Mouse (Mus musculus) forebrain, embryonic 15.5 days (tissue): Measurements from ENCODE around the gene Fkbp8. TPM values are rescaled to one million over a fixed set of nuclear protein-coding genes. Genes with fewer than 3 reads are reported as not detected.

Experiments
- ATAC-seq: fragments of 200-750 bp; cut with Nextera tagmentation; replicated peaks from 2 replicates; pipeline ENCODE4 v1.8.0; 2017; ENCODE audit warnings: mild to moderate bottlenecking, moderate TSS enrichment, moderate library complexity
- H3K27ac ChIP-seq: fragments of 300-500 bp; sonication (generic); replicated peaks from 2 replicates; pipeline ENCODE4 v1.5.1; 2015; ENCODE audit warnings: mild to moderate bottlenecking, inconsistent platforms
- H3K27me3 ChIP-seq: fragments of 300-500 bp; sonication (generic); 2 replicates; pipeline ENCODE4 v1.6.1; 2015; ENCODE audit warnings: inconsistent platforms
- H3K36me3 ChIP-seq: fragments of 300-500 bp; sonication (generic); 2 replicates; pipeline ENCODE4 v1.6.1; 2015; ENCODE audit warnings: mild to moderate bottlenecking, inconsistent platforms
- H3K4me1 ChIP-seq: fragments of 300-500 bp; sonication (generic); 2 replicates; pipeline ENCODE4 v1.6.1; 2015; ENCODE audit warnings: inconsistent platforms
- H3K4me2 ChIP-seq: fragments of 300-500 bp; sonication (generic); replicated peaks from 2 replicates; pipeline ENCODE4 v1.6.1; 2015; ENCODE audit warnings: mild to moderate bottlenecking, inconsistent platforms
- H3K4me3 ChIP-seq: fragments of 300-500 bp; sonication (generic); 2 replicates; pipeline ENCODE4 v1.5.1; 2015; ENCODE audit warnings: mild to moderate bottlenecking, inconsistent platforms
- H3K9ac ChIP-seq: fragments of 300-500 bp; sonication (generic); replicated peaks from 2 replicates; pipeline ENCODE4 v1.6.1; 2015; ENCODE audit warnings: mild to moderate bottlenecking, inconsistent platforms
- H3K9me3 ChIP-seq: fragments of 300-500 bp; sonication (generic); 2 replicates; pipeline ENCODE4 v1.6.1; 2016; ENCODE audit warnings: inconsistent platforms
- WGBS: fragments of 180-500 bp; shearing (Covaris S2); methylation state at CpG from one replicate; pipeline ENCODE4 v1.1.7; 2015; ENCODE audit warnings: mixed read lengths; 5-methylcytosine and 5-hydroxymethylcytosine counted together
- polyA plus RNA-seq: library from polyadenylated mRNA; unstranded; fragments of >200 nt; fragmentation: Nextera tagmentation; extraction: Ambion mirVana; gene quantifications from 2 replicates; pipeline ENCODE4 v1.2.1, GENCODE M21; 2015

Fkbp8 gene
- polyA plus RNA-seq, 1 experiment from 2014 or later: 433 TPM

- peaks cover 32% of the 10 kb centered on the region for H3K36me3 ChIP-seq
- H3K9ac ChIP-seq: peak overlapping the region; percentile 39
- no peaks in the 10 kb centered on the region for H3K9me3 ChIP-seq
- H3K27me3 ChIP-seq: no peaks in the 10 kb centered on the region
- peak overlapping the region; percentile 97 for H3K27ac ChIP-seq
- H3K4me3 ChIP-seq: peak overlapping the region; percentile 90
- peaks cover 31% of the 10 kb centered on the region for H3K4me1 ChIP-seq
- ATAC-seq: peak; percentile 77
- peak overlapping the region; percentile 85 for H3K4me2 ChIP-seq
- under 1% methylated on average over 32 of the region's 32 CpGs for WGBS
These were observed 11.1 kb downstream of the Fkbp8 start for GRCm38 (mm10) chr8:70538633-70539076.

- H3K27ac ChIP-seq: peak within 1 kb of the TSS; percentile 97
- H3K36me3 ChIP-seq: peaks cover 26% of the 10 kb centered on the region
- H3K4me2 ChIP-seq: peak within 1 kb of the TSS; percentile 85
- no peaks in the 10 kb centered on the region for H3K9me3 ChIP-seq
- 0% methylated on average over 56 of the region's 58 CpGs for WGBS
- peak within 1 kb of the TSS; percentile 90 for H3K4me3 ChIP-seq
- ATAC-seq: peak; percentile 91
- peaks cover 31% of the 10 kb centered on the region for H3K4me1 ChIP-seq
- no peaks in the 10 kb centered on the region for H3K27me3 ChIP-seq
- H3K9ac ChIP-seq: peak within 1 kb of the TSS; percentile 90
These were observed 11.7 kb downstream of the Fkbp8 start, which contains the start of gene Ell for GRCm38 (mm10) chr8:70539077-70539813. Gene Ell (plus strand): TSS chr8:70539457.

- 19% methylated on average over 4 of the region's 4 CpGs for WGBS
- Histone ChIP-seq H3K9me3 (no peaks in the 10 kb centered on the region), H3K4me1 (peaks cover 31% of the 10 kb centered on the region), H3K9ac (peak overlapping the region; percentile 90), H3K4me2 (peak overlapping the region; percentile 85), H3K27me3 (no peaks in the 10 kb centered on the region), H3K27ac (peak overlapping the region; percentile 97; the same call in 1 of the 2 replicates), H3K4me3 (peak overlapping the region; percentile 90), H3K36me3 (peaks cover 20% of the 10 kb centered on the region)
- no peak for ATAC-seq
These were observed 12.5 kb downstream of the Fkbp8 start for GRCm38 (mm10) chr8:70540013-70540506.

DNA sequence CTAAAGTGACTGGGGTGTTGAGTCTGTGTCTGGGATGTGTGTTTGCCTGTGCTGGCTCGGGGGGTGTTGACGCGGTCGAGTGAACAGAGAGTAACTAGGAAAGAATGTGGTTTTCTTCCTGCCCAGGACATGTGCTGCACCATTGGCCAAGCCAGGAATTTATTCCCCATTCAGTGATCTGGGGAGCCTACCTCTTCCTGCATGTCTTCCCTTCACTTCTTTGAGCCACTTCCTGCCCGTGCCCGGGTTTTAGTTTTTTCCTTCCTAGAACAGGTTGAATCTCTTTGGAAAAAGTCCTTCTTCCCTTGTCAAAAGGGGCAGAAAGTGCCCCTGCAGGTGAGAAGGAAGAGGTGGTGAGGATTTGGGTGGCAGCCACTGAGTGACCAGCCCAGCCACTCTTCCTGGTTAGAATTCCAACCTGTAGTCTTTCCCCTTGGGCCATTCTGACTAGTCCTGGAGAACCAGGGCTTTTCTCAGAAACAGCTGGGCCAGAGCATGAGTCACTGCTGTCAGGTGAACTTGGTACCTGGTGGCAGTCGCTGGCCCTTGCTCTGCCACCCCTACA, 13.1 kb downstream of the Fkbp8 start:
- peak overlapping the region; percentile 85 for H3K4me2 ChIP-seq
- ATAC-seq: no peak
- H3K9ac ChIP-seq: peak overlapping the region; percentile 90
- H3K27ac ChIP-seq: no peak overlapping the region
- WGBS: 54% methylated on average over 7 of the region's 7 CpGs
- no peaks in the 10 kb centered on the region for H3K27me3 ChIP-seq
- peak overlapping the region; percentile 90 for H3K4me3 ChIP-seq
- H3K9me3 ChIP-seq: no peaks in the 10 kb centered on the region
- peaks cover 31% of the 10 kb centered on the region for H3K4me1 ChIP-seq
- H3K36me3 ChIP-seq: peaks cover 15% of the 10 kb centered on the region

DNA sequence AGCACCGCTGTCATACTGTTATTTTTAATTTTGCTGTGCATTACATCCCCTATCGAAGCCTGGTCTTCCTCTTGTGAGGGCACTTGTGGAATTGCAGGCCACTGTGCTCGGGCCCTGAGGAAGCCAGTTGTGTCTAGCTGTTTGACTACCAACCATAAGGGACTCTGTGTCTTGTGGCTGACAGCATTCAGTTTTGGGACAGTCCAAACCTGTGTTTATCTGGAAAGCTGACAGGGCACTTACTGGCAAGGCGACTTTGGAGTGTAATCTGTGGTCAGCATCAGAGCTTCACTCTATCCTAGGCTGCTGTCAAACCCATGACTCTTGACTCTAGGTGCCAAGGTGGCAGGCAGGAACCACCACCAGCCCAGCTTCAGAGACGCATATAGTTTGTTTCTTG, 13.6 kb downstream of the Fkbp8 start:
- 88% methylated on average over 5 of the region's 5 CpGs for WGBS
- no peak overlapping the region; the same call in 1 of the 2 replicates for H3K9ac ChIP-seq

GRCm38 (mm10) chr8:70544200-70544687, 16.7 kb downstream of the Fkbp8 start:
- H3K27ac ChIP-seq: no peak overlapping the region
- no peak overlapping the region for H3K4me3 ChIP-seq
- H3K4me1 ChIP-seq: peaks cover 25% of the 10 kb centered on the region
- no peaks in the 10 kb centered on the region for H3K27me3 ChIP-seq
- no peak for ATAC-seq
- no peak overlapping the region for H3K4me2 ChIP-seq
- WGBS: 81% methylated on average over 6 of the region's 6 CpGs
- no peaks in the 10 kb centered on the region for H3K36me3 ChIP-seq
- no peak overlapping the region for H3K9ac ChIP-seq
- no peaks in the 10 kb centered on the region for H3K9me3 ChIP-seq

More for the DNA sequence above, 13.6 kb downstream of the Fkbp8 start:
- peak overlapping the region; percentile 90; the same call in 1 of the 2 replicates for H3K4me3 ChIP-seq
- H3K27ac ChIP-seq: no peak overlapping the region
- peaks cover 11% of the 10 kb centered on the region for H3K36me3 ChIP-seq
- peaks cover 31% of the 10 kb centered on the region for H3K4me1 ChIP-seq
- no peaks in the 10 kb centered on the region for H3K9me3 ChIP-seq
- H3K4me2 ChIP-seq: peak overlapping the region; percentile 85
- ATAC-seq: no peak
- no peaks in the 10 kb centered on the region for H3K27me3 ChIP-seq

GRCm38 (mm10) chr8:70546412-70546811, 18.9 kb downstream of the Fkbp8 start:
- no peaks in the 10 kb centered on the region for H3K36me3 ChIP-seq
- no peak overlapping the region for H3K4me2 ChIP-seq
- no peak overlapping the region for H3K4me3 ChIP-seq
- 92% methylated on average over 4 of the region's 4 CpGs for WGBS
- no peaks in the 10 kb centered on the region for H3K27me3 ChIP-seq
- H3K9ac ChIP-seq: no peak overlapping the region
- no peak overlapping the region for H3K27ac ChIP-seq
- ATAC-seq: no peak
- H3K9me3 ChIP-seq: no peaks in the 10 kb centered on the region
- H3K4me1 ChIP-seq: peaks cover 10% of the 10 kb centered on the region

DNA sequence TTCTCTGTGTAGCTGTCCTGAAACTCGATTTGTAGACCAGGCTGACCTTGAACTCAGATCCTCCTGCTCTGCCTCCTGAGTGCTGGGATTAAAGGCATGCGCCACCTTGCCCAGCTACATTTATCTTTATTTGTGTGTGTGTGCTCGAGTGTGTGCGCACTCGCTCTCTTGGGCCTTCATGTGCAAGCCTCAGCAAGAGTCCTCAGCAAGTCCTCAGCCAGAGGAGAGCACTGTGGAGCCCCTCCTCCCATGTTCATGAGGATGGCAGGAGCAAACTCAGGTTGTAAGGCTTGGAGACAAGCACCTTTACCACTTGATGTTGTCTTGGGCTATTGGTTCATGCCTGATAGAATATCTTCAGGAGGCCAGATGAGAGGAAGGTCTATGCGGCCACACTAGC, 20.2 kb downstream of the Fkbp8 start:
- Histone ChIP-seq H3K4me3 (no peak overlapping the region), H3K27me3 (no peaks in the 10 kb centered on the region), H3K36me3 (no peaks in the 10 kb centered on the region), H3K9me3 (no peaks in the 10 kb centered on the region), H3K27ac (no peak overlapping the region), H3K4me1 (0 out of 2 replicates have a peak, but pooled peaks cover 4% of the 10 kb centered on the region), H3K4me2 (no peak overlapping the region), H3K9ac (no peak overlapping the region)
- ATAC-seq: no peak
- 88% methylated on average over 6 of the region's 6 CpGs for WGBS

DNA sequence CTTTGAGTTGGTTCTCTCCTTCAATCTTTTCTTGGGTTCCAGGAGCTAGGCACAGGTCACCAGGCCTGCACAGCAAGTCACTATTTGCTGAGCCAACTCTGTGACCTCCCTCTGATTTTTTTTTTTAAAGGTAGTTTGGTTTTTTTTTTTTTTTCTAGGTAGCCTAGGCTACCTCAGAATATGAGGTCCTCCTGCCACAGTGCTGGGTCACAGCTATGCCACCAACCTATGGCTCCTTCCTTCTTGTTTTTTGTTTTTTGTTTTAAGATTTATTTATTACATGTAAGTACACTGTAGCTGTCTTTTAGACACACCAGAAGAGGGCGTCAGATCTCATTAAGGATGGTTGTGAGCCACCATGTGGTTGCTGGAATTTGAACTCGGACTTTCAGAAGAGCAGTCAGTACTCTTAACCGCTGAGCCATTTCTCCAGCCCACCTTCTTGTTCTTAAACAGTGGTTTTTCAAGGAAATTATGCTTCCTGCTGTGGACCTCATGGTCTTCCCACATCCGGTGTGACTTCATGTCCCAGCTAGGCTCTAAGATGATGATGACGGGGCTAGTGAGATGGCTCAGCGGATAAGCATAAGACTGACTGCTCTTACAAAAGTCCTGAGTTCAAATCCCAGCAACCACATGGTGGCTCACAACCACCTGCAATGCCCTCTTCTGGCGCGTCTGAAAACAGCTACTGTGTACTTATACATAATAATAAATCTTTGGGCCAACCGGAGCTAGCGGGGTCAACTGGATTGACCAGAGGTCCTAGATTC, 22.1 kb downstream of the Fkbp8 start:
- 92% methylated on average over 10 of the region's 10 CpGs for WGBS
- ATAC-seq: no peak

DNA sequence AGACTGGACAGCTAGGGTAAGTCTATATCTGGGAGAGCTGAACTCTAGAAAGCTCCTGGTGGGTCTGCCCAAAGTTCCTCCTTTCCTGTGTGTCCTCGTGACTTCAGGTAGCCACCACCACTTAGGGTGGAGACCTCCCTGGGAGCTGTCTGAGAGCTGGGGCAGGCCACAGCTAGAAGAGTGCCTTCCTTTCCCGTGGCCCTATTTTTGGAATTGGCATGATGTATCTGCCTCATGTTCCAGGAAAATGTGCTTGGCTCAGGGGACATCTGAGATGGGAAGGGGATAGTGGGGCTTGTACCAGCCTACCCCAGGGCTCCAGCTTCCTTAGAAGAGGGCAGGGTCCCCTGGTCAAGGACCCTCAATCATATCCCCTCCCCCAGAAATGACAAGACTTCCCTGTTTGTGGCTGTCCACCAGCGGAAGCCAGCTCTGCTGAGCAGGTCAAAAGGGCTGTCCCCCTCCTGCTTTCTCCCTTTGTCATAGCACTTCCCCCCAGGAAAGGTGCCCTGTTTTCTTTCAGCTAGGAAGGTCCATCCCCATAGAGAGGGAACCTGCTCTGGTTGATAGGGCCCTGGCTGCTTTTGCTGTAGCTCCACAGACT, 24.1 kb downstream of the Fkbp8 start:
- no peak for ATAC-seq
- Histone ChIP-seq H3K4me3 (no peak overlapping the region), H3K9me3 (no peaks in the 10 kb centered on the region), H3K27ac (no peak overlapping the region), H3K4me1 (peaks cover 16% of the 10 kb centered on the region), H3K9ac (no peak overlapping the region), H3K36me3 (no peaks in the 10 kb centered on the region), H3K27me3 (no peaks in the 10 kb centered on the region), H3K4me2 (no peak overlapping the region)
- WGBS: 81% methylated on average over 3 of the region's 3 CpGs

More for the DNA sequence above, 22.1 kb downstream of the Fkbp8 start:
- Histone ChIP-seq H3K27ac (no peak overlapping the region), H3K9me3 (no peaks in the 10 kb centered on the region), H3K4me2 (no peak overlapping the region), H3K4me3 (no peak overlapping the region), H3K36me3 (no peaks in the 10 kb centered on the region), H3K27me3 (no peaks in the 10 kb centered on the region), H3K9ac (no peak overlapping the region), H3K4me1 (peaks cover 16% of the 10 kb centered on the region)

DNA sequence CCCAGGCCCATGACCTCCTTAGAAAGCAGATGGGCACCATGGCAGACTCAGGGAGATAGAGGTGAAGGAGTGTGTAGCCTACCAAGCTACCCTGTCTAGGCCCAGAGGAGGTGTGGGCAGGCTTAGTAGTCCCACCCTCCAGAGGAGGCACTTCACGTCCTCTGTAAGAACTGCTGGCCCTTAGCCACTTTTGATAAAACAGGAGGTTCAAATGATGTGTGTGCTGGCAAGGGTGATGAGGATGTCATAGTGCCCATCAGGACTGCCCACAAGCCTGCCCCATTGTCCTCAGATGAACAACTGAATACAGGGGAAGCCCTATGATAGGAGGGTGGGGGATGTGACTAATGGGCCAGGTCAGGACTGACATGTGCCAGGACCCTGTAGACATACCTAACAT, 25.3 kb downstream of the Fkbp8 start:
- H3K9me3 ChIP-seq: no peaks in the 10 kb centered on the region
- no peaks in the 10 kb centered on the region for H3K27me3 ChIP-seq
- 33% methylated on average over 1 of the region's 1 CpGs for WGBS
- no peak overlapping the region for H3K4me2 ChIP-seq
- peaks cover 16% of the 10 kb centered on the region for H3K4me1 ChIP-seq
- H3K27ac ChIP-seq: no peak overlapping the region
- ATAC-seq: no peak
- no peaks in the 10 kb centered on the region for H3K36me3 ChIP-seq
- no peak overlapping the region for H3K4me3 ChIP-seq
- H3K9ac ChIP-seq: 0 out of 2 replicates have a peak overlapping the region, but pooled peaks have one; percentile 1
